Mouse (Mus musculus) midbrain, postnatal 0 days (tissue): Measurements from ENCODE around the gene Snn. TPM values are rescaled to one million over a fixed set of nuclear protein-coding genes. Genes with fewer than 3 reads are reported as not detected.

Experiments used
- ATAC-seq: fragments of 200-750 bp; cut with Nextera tagmentation; 2 replicates; pipeline ENCODE4 v1.8.0; 2017; ENCODE audit warnings: moderate number of reproducible peaks, mild to moderate bottlenecking, moderate TSS enrichment, moderate library complexity; ENCODE audit not compliant: low FRiP score
- DNase-seq: peaks from one replicate; pipeline ENCODE4 v3.0.0-alpha.2; 2015; ENCODE audit warnings: low spot score
- H3K27ac ChIP-seq: fragments of 300-500 bp; sonication (generic); 2 replicates; pipeline ENCODE4 v1.5.1; 2014; ENCODE audit warnings: low read depth, mild to moderate bottlenecking, low read length, mixed read lengths
- H3K27me3 ChIP-seq: fragments of 300-500 bp; sonication (generic); 2 replicates; pipeline ENCODE4 v1.6.1; 2014; ENCODE audit warnings: low read length, control low read depth, mixed read lengths; ENCODE audit not compliant: insufficient read depth
- H3K36me3 ChIP-seq: fragments of 300-500 bp; sonication (generic); 2 replicates; pipeline ENCODE4 v1.6.1; 2014; ENCODE audit warnings: low read length, control low read depth, mixed read lengths; ENCODE audit not compliant: insufficient read depth
- H3K4me1 ChIP-seq: fragments of 300-500 bp; sonication (generic); 2 replicates; pipeline ENCODE4 v1.6.1; 2014; ENCODE audit warnings: mild to moderate bottlenecking, control low read depth, antibody characterized with exemption, low read length, mixed read lengths; ENCODE audit not compliant: insufficient read depth
- H3K4me2 ChIP-seq: fragments of 300-500 bp; sonication (generic); 2 replicates; pipeline ENCODE4 v1.6.1; 2014; ENCODE audit warnings: low read depth, mild to moderate bottlenecking, low read length, mixed read lengths; ENCODE audit not compliant: poor library complexity, severe bottlenecking
- H3K4me3 ChIP-seq: fragments of 300-500 bp; sonication (generic); 2 replicates; pipeline ENCODE4 v1.5.1; 2014; ENCODE audit warnings: low read depth, mild to moderate bottlenecking, low read length, moderate library complexity
- H3K9ac ChIP-seq: fragments of 300-500 bp; sonication (generic); replicated peaks from 2 replicates; pipeline ENCODE4 v1.6.1; 2014; ENCODE audit warnings: mild to moderate bottlenecking, low read length, moderate library complexity, mixed read lengths; ENCODE audit not compliant: poor library complexity, severe bottlenecking
- H3K9me3 ChIP-seq: fragments of 300-500 bp; sonication (generic); 2 replicates; pipeline ENCODE4 v1.6.1; 2016; ENCODE audit warnings: low read length, control low read depth
- CTCF ChIP-seq: IDR thresholded peaks from 2 replicates; pipeline ENCODE4 v1.5.1; 2016; ENCODE audit warnings: antibody characterized with exemption, mild to moderate bottlenecking
- WGBS: fragments of 180-500 bp; shearing (Covaris S2); extraction: QIAGEN DNeasy Blood & Tissue Kit; methylation state at CpG from one replicate; pipeline ENCODE4 v1.1.7; 2014; 5-methylcytosine and 5-hydroxymethylcytosine counted together
- polyA plus RNA-seq: library from polyadenylated mRNA; unstranded; fragments of >200 nt; fragmentation: Nextera tagmentation; extraction: Ambion mirVana; gene quantifications from 2 replicates; pipeline ENCODE4 v1.2.1, GENCODE M21; 2015
- total RNA-seq: library from RNA; depleted of rRNA; stranded (reverse); fragments of >200 nt; gene quantifications from 2 replicates; pipeline ENCODE4 v1.2.3, GENCODE M21; 2014

The Snn gene
- total and polyA plus RNA-seq, 2 experiments from 2014 or later, result 122 to 241 TPM

- no peak for TF ChIP-seq CTCF
- 79% methylated on average over 7 of the region's 7 CpGs for WGBS
- no peak overlapping the region for H3K4me3 ChIP-seq
Observed at GRCm38 (mm10) chr16:11028206-11028605, 32.5 kb upstream of the Snn start.

GRCm38 (mm10) chr16:11030844-11031243 is 29.9 kb upstream of the Snn start:
- ATAC-seq, result no peak
- TF ChIP-seq CTCF, result no peak
- Histone ChIP-seq H3K4me1 (no peaks in the 10 kb centered on the region), H3K27me3 (no peaks in the 10 kb centered on the region), H3K27ac (no peak overlapping the region), H3K9ac (no peak overlapping the region), H3K36me3 (no peaks in the 10 kb centered on the region), H3K4me2 (no peak overlapping the region), H3K9me3 (no peaks in the 10 kb centered on the region), H3K4me3 (no peak overlapping the region)
- WGBS, result 89% methylated on average over 4 of the region's 4 CpGs
- no peak for DNase-seq

More at GRCm38 (mm10) chr16:11028206-11028605, 32.5 kb upstream of the Snn start:
- no peak for DNase-seq
- no peaks in the 10 kb centered on the region for H3K36me3 ChIP-seq
- H3K4me1 ChIP-seq, result no peaks in the 10 kb centered on the region
- ATAC-seq, result no peak
- H3K4me2 ChIP-seq, result no peak overlapping the region
- no peaks in the 10 kb centered on the region for H3K9me3 ChIP-seq
- H3K27ac ChIP-seq, result no peak overlapping the region
- H3K9ac ChIP-seq, result no peak overlapping the region
- no peaks in the 10 kb centered on the region for H3K27me3 ChIP-seq

- WGBS, result 51% methylated on average over 3 of the region's 3 CpGs
- no peaks in the 10 kb centered on the region for H3K36me3 ChIP-seq
- H3K27ac ChIP-seq, result no peak overlapping the region
- ATAC-seq (no peak), DNase-seq (no peak)
- no peak overlapping the region for H3K4me2 ChIP-seq
- H3K27me3 ChIP-seq, result no peaks in the 10 kb centered on the region
- no peaks in the 10 kb centered on the region for H3K4me1 ChIP-seq
- H3K9me3 ChIP-seq, result no peaks in the 10 kb centered on the region
- H3K9ac ChIP-seq, result no peak overlapping the region
- peak; percentile 38 for TF ChIP-seq CTCF
- H3K4me3 ChIP-seq, result no peak overlapping the region
Observed at GRCm38 (mm10) chr16:11031320-11031719, 29.4 kb upstream of the Snn start.

GRCm38 (mm10) chr16:11034193-11034803 is 26.4 kb upstream of the Snn start:
- H3K4me2 ChIP-seq, result no peak overlapping the region

GRCm38 (mm10) chr16:11035273-11035672 is 25.5 kb upstream of the Snn start:
- DNase-seq (no peak), ATAC-seq (no peak)
- Histone ChIP-seq H3K9me3 (no peaks in the 10 kb centered on the region), H3K4me3 (no peak overlapping the region), H3K9ac (no peak overlapping the region), H3K36me3 (no peaks in the 10 kb centered on the region), H3K27me3 (no peaks in the 10 kb centered on the region), H3K4me1 (no peaks in the 10 kb centered on the region), H3K4me2 (no peak overlapping the region), H3K27ac (no peak overlapping the region)
- 84% methylated on average over 9 of the region's 9 CpGs for WGBS
- no peak for TF ChIP-seq CTCF

More at GRCm38 (mm10) chr16:11034193-11034803, 26.4 kb upstream of the Snn start:
- Histone ChIP-seq H3K9me3 (no peaks in the 10 kb centered on the region), H3K9ac (no peak overlapping the region), H3K27ac (no peak overlapping the region), H3K4me3 (no peak overlapping the region), H3K4me1 (no peaks in the 10 kb centered on the region), H3K36me3 (no peaks in the 10 kb centered on the region), H3K27me3 (no peaks in the 10 kb centered on the region)
- no peak for ATAC-seq
- 7% methylated on average over 4 of the region's 4 CpGs for WGBS
- DNase-seq, result peak; percentile 83
- TF ChIP-seq CTCF, result peak; percentile 93

- H3K4me2 ChIP-seq, result no peak overlapping the region
- DNase-seq (peak; percentile 72), ATAC-seq (peak; percentile 27; the same call in 1 of the 2 replicates)
- no peak overlapping the region for H3K9ac ChIP-seq
- no peaks in the 10 kb centered on the region for H3K4me1 ChIP-seq
- H3K36me3 ChIP-seq, result no peaks in the 10 kb centered on the region
- TF ChIP-seq CTCF, result peak; percentile 79
- WGBS, result 25% methylated on average over 15 of the region's 15 CpGs
- no peaks in the 10 kb centered on the region for H3K27me3 ChIP-seq
- H3K27ac ChIP-seq, result no peak overlapping the region
- no peaks in the 10 kb centered on the region for H3K9me3 ChIP-seq
- H3K4me3 ChIP-seq, result no peak overlapping the region
Observed at GRCm38 (mm10) chr16:11035790-11036431, 24.8 kb upstream of the Snn start.
